Mouse (Mus musculus) brain, embryonic 18.5 days (tissue): ENCODE measurements around the gene Ngef.

ENCODE experiments used
- DNase-seq: peaks from one replicate; pipeline ENCODE4 v3.0.0-alpha.2; 2012; ENCODE audit warnings: low read depth, low spot score

Gene Ngef

DNA sequence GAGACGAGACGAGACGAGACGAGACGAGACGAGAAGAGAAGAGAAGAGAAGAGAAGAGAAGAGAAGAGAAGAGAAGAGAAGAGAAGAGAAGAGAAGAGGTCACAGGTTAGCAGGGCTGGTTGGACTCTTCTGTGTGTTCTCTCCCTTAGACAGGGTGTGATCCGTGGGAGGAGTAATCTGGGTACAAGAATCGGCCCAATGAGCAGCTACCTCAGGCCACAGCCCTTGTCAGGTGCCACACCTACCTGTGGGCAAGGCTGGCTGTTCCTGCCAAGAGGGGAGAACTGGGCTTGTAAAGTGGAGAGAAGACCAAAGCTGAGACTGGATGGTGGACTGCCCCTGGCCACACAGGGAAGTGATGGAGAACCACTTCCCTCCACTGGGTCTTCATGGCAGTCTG lies 7.9 kb downstream of the Ngef start:
- no peak for DNase-seq

- DNase-seq: no peak
Observed at GRCm38 (mm10) chr1:87562967-87563366, 10.7 kb downstream of the Ngef start.

DNA sequence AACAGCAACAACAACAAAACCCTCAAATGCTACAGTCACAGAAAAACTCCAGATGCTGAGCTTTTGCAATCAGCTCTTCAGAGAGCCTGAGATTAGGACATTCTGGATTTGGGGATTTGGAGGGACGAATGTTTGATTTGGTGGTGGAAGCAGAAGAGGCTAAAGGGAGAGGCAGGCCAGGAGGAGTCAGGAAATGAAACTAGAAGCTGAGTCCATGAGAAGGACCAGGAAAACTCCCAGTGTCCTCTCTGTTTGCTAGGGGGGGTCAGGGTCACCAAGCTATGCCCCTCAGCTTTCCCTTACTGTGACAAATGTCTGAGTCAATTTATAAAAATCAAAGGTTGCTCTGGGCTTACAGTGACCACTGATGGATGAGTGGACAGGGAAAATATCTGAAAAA lies 20.1 kb downstream of the Ngef start:
- DNase-seq: no peak

- no peak for DNase-seq
Observed at GRCm38 (mm10) chr1:87551008-87551407, 22.7 kb downstream of the Ngef start.

- DNase-seq: no peak
Observed at GRCm38 (mm10) chr1:87541614-87542013, 32.1 kb downstream of the Ngef start.

DNA sequence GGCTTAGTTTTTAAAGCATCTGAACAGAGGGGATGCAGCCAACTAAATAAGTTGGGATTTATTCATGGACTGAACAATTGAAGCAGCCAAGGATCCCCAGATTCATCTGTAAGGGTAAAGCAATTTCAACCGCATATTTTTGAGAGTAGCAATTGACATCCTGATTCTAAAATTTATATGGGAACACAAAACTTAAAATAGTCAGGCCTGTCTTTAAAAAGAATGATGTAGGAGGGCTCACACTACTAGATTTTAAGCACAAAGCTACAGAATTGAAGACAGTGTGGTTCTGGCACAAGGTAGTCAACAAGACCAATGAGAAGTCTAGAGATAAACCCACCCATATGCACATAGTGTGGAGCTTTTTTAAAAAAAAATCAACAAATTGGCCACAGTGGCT lies 36.7 kb downstream of the Ngef start:
- no peak for DNase-seq

- DNase-seq: no peak
Observed at GRCm38 (mm10) chr1:87534118-87534517, 39.6 kb downstream of the Ngef start.

DNA sequence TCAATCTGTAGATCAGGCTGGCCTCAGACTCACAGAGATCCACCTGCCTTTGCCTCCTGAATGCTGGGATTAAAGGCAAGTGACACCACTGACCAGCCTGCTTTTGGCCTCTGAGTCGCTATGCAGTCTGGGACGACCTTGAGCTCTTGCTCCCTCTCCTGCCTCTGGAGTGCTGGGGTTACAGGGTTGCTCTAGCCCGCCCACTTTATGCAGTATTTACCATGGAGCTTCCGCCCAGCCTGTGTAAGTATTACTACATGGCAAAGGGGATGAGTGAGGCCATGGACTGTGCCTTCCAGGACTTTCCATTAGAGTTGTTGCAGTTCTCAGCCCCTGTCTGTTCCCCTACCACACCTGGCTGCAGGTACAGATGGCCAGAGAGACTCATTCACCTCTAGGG lies 41.3 kb downstream of the Ngef start:
- no peak for DNase-seq

DNA sequence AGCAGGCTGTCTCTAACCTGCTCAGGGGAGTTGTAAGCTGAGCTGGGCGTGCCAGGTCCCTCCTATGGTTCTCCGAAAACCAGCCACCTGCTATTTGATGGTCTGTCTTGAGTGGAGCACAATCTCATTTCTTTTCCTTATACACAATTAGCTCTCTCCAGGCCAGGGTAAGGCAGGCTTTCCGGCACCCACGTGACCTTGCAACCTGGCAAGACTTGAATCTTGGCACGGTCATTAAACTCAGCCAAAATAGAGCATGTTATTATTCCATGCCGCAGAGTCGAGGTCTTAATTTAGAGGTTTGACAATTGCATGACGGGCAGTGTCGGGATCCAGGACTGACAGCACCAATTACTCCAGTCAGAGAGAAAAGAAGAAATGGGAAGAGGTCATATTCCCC lies 46.5 kb downstream of the Ngef start:
- DNase-seq: no peak

DNA sequence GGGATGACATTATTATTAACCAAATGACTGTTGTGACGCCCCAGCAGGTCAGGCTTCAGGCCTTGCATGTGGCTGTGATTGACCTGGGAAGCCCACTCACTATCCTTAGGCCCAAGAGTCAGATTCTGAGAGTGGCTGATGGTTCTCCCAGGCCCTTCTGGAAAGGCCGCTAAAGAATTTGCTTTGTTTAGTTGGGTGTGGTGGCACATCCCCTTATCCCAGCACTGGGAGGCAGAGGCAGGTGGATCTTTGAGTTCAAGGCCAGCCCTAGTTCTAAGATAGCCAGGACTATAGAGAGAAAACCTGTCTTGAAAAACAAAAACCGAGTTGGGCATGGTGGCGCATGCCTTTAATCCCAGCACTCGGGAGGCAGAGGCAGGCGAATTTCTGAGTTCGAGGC lies 48.6 kb downstream of the Ngef start:
- no peak for DNase-seq

- DNase-seq: no peak
Observed at GRCm38 (mm10) chr1:87521523-87521922, 52.1 kb downstream of the Ngef start.

DNA sequence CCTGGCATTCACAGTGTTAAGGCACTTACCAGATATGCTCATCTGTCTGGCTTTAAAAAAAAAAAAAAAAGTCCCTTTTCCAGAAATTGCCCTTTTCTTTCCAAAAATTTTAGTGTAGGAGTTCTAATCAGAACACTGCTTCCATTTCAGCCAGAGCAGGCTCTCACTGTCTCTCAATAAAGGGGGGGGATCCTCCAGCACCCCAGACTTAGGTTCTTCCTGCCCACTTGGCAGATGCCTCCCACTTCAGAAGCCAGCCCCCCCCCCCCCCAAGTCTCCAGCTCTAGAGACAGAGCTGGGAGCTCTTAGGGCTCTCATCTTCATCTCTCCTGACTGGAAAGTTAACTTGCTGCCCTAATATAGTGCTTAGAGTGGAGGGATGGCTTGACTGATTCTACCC lies 53.2 kb downstream of the Ngef start:
- no peak for DNase-seq

GRCm38 (mm10) chr1:87510845-87511244 lies 62.8 kb downstream of the Ngef start:
- DNase-seq: no peak

GRCm38 (mm10) chr1:87510166-87510691 lies 63.4 kb downstream of the Ngef start:
- DNase-seq: peak; percentile 32

DNA sequence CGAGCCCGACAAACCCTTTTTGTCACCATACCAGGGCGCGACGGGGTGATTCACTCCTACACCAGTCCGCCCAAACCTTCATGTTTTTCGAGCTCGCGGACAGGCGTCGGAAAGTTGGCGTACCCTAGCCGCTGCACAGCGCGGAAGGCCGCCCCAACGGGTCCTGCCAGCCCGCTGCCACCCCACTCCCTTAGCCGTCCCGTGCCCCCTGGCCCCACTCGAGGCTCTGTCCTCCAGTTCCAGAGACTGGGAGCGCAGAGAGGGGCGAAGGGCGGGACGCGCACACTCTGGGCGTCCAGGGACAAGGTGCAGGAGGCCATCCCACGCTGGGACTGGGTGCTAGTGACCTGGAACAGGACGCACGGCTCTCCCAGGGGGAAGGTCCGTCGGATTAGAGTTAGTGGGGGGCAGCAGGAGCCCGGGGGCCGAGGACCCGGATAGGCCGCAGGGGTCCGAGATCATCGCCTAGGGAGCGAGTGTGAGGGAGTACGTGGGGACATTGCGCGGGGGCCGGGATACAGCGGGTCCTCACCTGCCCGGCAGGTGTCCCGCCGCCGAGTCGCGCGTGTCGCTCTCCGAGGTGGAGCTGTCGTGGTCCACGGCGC lies 64.0 kb downstream of the Ngef start, which contains the start of gene Neu2:
Neu2 (plus strand) TSS at position 329 of the 605 bp plus-strand sequence.
- DNase-seq: no peak

DNA sequence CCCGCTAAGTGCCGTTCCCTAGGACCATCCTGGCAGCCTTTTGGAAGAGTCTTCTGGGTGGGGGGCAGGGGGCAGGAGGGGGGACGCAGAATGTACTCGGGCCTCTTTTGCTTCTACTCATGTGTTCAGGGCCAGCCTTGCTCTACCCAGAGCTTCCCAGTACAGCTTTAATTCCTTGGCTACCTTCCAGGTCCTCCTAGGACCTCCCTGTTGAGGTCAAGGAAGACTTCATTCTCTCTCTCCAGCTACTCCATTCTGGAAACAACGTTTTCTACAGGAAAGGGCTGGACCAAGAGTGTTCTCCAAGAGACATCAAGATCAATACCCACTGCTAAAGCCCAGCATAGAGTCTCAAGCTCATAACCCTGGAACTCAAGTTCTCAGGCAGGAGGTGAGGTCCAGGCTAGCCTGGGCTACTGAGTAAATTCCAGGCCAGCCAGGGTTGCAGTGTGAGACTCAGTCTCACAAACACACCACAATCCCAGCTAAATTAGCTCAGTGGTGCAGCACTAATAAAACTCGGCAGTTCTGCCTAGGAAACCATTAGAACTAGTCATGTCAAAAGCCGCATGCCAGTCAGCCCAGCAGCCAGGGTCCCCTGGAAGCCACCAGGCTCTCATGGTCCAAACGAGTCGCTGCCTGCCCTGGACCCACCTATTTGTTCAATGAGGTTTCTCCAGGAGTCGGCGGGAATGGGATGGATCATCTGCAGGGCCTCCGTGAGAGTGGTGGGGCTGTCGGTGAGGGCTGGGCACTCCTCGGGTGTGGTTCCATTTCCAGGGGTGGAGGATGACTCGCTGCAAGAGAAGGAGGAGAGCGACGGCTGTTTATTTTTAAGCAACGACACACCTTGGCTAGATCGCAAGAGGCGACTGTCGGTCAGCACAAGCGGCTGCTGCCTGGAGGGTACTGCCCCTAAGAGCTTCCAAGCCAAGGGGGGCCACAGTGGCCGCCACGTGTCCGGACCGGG lies 64.8 kb downstream of the Ngef start:
- DNase-seq: no peak

GRCm38 (mm10) chr1:87507857-87508256 lies 65.8 kb downstream of the Ngef start:
- DNase-seq: no peak

DNA sequence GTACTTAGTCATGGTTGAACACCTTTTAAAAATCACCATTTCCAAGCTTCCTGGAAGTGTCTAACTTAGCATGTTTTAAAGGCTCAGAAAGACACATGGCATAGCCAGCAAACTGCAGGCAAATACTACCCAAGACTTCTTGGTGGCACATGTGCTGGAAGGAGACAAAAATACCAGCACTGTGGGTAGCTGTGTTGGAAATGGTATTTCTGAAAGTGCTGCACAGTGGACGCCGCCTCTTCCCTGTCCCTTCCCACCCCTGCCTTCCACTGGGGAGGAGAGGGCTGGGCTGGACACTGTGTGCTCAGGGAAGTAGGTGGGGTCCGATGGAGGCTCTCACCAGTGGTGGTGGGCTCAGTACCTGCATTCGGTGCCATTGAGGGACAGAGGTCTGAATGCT lies 68.1 kb downstream of the Ngef start:
- no peak for DNase-seq

DNA sequence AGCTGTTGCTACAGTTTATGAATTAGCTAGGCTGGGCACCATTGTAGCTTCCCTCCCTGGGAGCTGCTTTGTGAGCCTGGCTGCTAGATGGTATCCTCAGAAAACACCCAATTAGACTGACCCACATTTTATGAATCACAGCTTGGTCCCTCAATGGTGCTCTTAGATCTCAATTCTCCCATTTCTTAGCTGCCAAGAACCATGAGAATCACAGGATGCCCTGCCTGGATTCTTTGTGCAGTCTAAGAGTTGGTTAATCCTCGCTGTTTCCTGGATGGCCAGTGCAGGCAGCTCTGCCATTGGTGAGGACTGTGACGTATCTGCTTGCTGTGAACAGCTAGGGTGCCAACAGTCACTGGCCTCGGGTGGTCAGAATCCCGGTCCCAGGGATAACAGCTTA lies 80.1 kb downstream of the Ngef start:
- no peak for DNase-seq

DNA sequence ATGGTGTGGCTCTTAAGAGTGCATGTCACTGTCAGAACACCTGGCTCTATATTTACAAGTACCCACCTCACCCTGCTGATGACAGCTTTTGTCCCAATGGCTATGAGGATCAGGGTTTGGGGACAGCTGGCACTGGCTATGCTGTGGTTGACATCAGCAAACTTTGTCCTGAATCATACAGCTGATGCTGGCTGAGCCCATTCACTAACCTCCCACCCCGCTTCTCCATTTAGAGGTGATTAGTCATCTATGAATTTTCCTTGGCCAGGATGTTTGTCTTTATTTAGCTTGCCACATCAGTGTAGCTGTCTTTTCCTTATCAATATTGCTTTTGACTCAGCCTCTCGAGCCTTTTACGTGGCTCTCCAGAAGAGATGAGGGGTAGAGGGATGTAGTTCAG lies 81.4 kb downstream of the Ngef start:
- DNase-seq: no peak

DNA sequence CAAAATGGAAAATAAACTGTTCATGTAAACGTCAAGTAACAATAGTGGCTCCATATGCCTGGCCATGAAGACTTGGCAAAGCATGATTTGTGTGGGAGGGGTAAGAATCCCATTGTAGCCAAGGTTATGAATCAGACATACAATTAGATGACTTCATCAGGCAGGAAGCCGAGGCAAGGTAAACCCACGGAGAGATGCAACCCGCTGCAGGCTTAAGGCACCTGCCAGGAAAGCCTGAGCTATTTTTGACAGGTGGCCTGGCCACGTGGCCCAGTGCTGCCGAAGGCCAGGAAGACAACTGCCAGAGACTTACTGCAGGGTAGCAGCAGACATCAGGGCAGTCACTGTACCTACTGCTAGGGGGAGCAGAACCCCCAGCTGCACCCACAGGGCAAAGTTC lies 87.3 kb downstream of the Ngef start:
- no peak for DNase-seq

GRCm38 (mm10) chr1:87482546-87482945 lies 91.1 kb downstream of the Ngef start:
- no peak for DNase-seq
